Mouse (Mus musculus) heart, adult 2 months (tissue): ENCODE measurements at regions not wholly inside any gene's neighbourhood (a gene's known extent, or its start where the extent isn't known, plus 50 kb on each side); places are given as distances from the start of the nearest gene placed in this dataset.

Experiments used
- DNase-seq, 2 experiments: peaks; one replicate each; pipeline ENCODE4 v3.0.0; 2021
- H3K27ac ChIP-seq: fragments of 200-600 bp; 2 replicates; pipeline ENCODE4 v1.8.1; 2022
- H3K27me3 ChIP-seq: fragments of 200-500 bp; 2 replicates; pipeline ENCODE4 v1.6.1; 2012; ENCODE audit warnings: mild to moderate bottlenecking, low read length, inconsistent platforms, mixed read lengths; ENCODE audit not compliant: control insufficient read depth, insufficient read depth
- H3K36me3 ChIP-seq: fragments of 200-500 bp; 2 replicates; pipeline ENCODE4 v1.6.1; 2012; ENCODE audit warnings: low read length, inconsistent platforms; ENCODE audit not compliant: control insufficient read depth, insufficient read depth
- H3K4me1 ChIP-seq: fragments of 200-500 bp; 2 replicates; pipeline ENCODE4 v1.6.1; 2011; ENCODE audit warnings: low read length; ENCODE audit not compliant: control insufficient read depth, insufficient read depth
- H3K4me3 ChIP-seq: fragments of 200-600 bp; 2 replicates; pipeline ENCODE4 v1.8.1; 2022
- H3K79me2 ChIP-seq: fragments of 200-500 bp; replicated peaks from 2 replicates; pipeline ENCODE4 v1.6.1; 2012; ENCODE audit warnings: mild to moderate bottlenecking, inconsistent platforms, low read length, moderate library complexity, mixed read lengths; ENCODE audit not compliant: control insufficient read depth, insufficient read depth
- H3K9ac ChIP-seq: fragments of 200-500 bp; 2 replicates; pipeline ENCODE4 v1.6.1; 2012; ENCODE audit warnings: low read depth, mild to moderate bottlenecking, control low read depth, inconsistent platforms, low read length, mixed read lengths
- CTCF ChIP-seq: fragments of 200-600 bp; IDR thresholded peaks from 2 replicates; pipeline ENCODE4 v1.8.1; 2022; ENCODE audit warnings: antibody characterized with exemption, mild to moderate bottlenecking, moderate library complexity
- EP300 ChIP-seq: fragments of 200-500 bp; IDR thresholded peaks from 2 replicates; pipeline ENCODE4 v1.6.1; 2011; ENCODE audit warnings: low read depth, low read length, control low read depth; ENCODE audit not compliant: insufficient read depth
- POLR2A ChIP-seq: fragments of 200-500 bp; IDR thresholded peaks from 2 replicates; pipeline ENCODE4 v1.6.1; 2011; ENCODE audit warnings: mild to moderate bottlenecking, low read depth, low read length, control low read depth; ENCODE audit not compliant: insufficient read depth
- WGBS: fragments of 180-500 bp; shearing (Covaris S2); methylation state at CpG from one replicate; pipeline ENCODE4 v1.1.7; 2018; 5-methylcytosine and 5-hydroxymethylcytosine counted together
- intact Hi-C: fragments of 180-260 bp; cut with DNase I; formaldehyde crosslinking; loops from one replicate; pipeline ENCODE4 v1.15.1; 2025

- 84% methylated on average over 4 of the region's 4 CpGs for WGBS
- intact Hi-C loops, result no loop called here
- Histone ChIP-seq H3K4me1 (0 out of 2 replicates have a peak, but pooled peaks cover 2% of the 10 kb centered on the region), H3K79me2 (no peaks in the 10 kb centered on the region), H3K36me3 (no peaks in the 10 kb centered on the region), H3K27me3 (no peaks in the 10 kb centered on the region), H3K27ac (no peak overlapping the region), H3K9ac (no peak overlapping the region), H3K4me3 (no peak overlapping the region)
- no peak for DNase-seq
- TF ChIP-seq CTCF (no peak), EP300 (no peak), POLR2A (no peak)
Observed at GRCm38 (mm10) chr4:89382434-89382976, 71.7 kb upstream of the Cdkn2b start.

GRCm38 (mm10) chr4:89381763-89382162 is 70.9 kb upstream of the Cdkn2b start:
- Histone ChIP-seq H3K4me3 (no peak overlapping the region), H3K27me3 (no peaks in the 10 kb centered on the region), H3K27ac (no peak overlapping the region), H3K4me1 (no peaks in the 10 kb centered on the region), H3K9ac (no peak overlapping the region), H3K79me2 (no peaks in the 10 kb centered on the region), H3K36me3 (no peaks in the 10 kb centered on the region)
- no peak for TF ChIP-seq EP300
- TF ChIP-seq POLR2A, result no peak
- TF ChIP-seq CTCF, result no peak
- intact Hi-C loops, result no loop called here
- 82% methylated on average over 2 of the region's 2 CpGs for WGBS
- DNase-seq, result no peak

- Histone ChIP-seq H3K27me3 (no peaks in the 10 kb centered on the region), H3K4me3 (no peak overlapping the region), H3K36me3 (no peaks in the 10 kb centered on the region), H3K9ac (no peak overlapping the region), H3K79me2 (no peaks in the 10 kb centered on the region), H3K27ac (no peak overlapping the region), H3K4me1 (no peaks in the 10 kb centered on the region)
- DNase-seq, result no peak
- no peak for TF ChIP-seq EP300
- no peak for TF ChIP-seq CTCF
- no peak for TF ChIP-seq POLR2A
- WGBS, result 91% methylated on average over 5 of the region's 5 CpGs
- intact Hi-C loops, result no loop called here
Observed at GRCm38 (mm10) chr4:89381077-89381476, 70.2 kb upstream of the Cdkn2b start.

- no peaks in the 10 kb centered on the region for H3K36me3 ChIP-seq
- no peak for DNase-seq
- H3K4me3 ChIP-seq, result no peak overlapping the region
- TF ChIP-seq POLR2A (no peak), CTCF (no peak), EP300 (no peak)
- no peaks in the 10 kb centered on the region for H3K4me1 ChIP-seq
- 87% methylated on average over 8 of the region's 8 CpGs for WGBS
- no peaks in the 10 kb centered on the region for H3K27me3 ChIP-seq
- no peak overlapping the region for H3K27ac ChIP-seq
- H3K79me2 ChIP-seq, result no peaks in the 10 kb centered on the region
- H3K9ac ChIP-seq, result no peak overlapping the region
- intact Hi-C loops, result no loop called here
Observed at GRCm38 (mm10) chr4:89380330-89380945, 69.6 kb upstream of the Cdkn2b start.

- Histone ChIP-seq H3K36me3 (no peaks in the 10 kb centered on the region), H3K27me3 (no peaks in the 10 kb centered on the region), H3K27ac (no peak overlapping the region), H3K4me3 (no peak overlapping the region), H3K4me1 (no peaks in the 10 kb centered on the region), H3K9ac (no peak overlapping the region), H3K79me2 (no peaks in the 10 kb centered on the region)
- intact Hi-C loops, result no loop called here
- no peak for DNase-seq
- WGBS, result 83% methylated on average over 6 of the region's 6 CpGs
- TF ChIP-seq POLR2A, result no peak
- TF ChIP-seq CTCF, result no peak
- no peak for TF ChIP-seq EP300
Observed at GRCm38 (mm10) chr4:89379622-89380329, 68.9 kb upstream of the Cdkn2b start.

- H3K9ac ChIP-seq, result no peak overlapping the region
- intact Hi-C loops, result no loop called here
- H3K4me3 ChIP-seq, result no peak overlapping the region
- H3K79me2 ChIP-seq, result no peaks in the 10 kb centered on the region
- WGBS, result 60% methylated on average over 6 of the region's 6 CpGs
- no peaks in the 10 kb centered on the region for H3K36me3 ChIP-seq
- no peak for DNase-seq
- H3K4me1 ChIP-seq, result no peaks in the 10 kb centered on the region
- TF ChIP-seq EP300, result no peak
- TF ChIP-seq CTCF, result no peak
- no peak for TF ChIP-seq POLR2A
- H3K27me3 ChIP-seq, result no peaks in the 10 kb centered on the region
- H3K27ac ChIP-seq, result no peak overlapping the region
Observed at GRCm38 (mm10) chr4:89372631-89373030, 61.8 kb upstream of the Cdkn2b start.
